Mouse (Mus musculus) limb, embryonic 14.5 days (tissue): ENCODE measurements around the gene Gga2. TPM values are rescaled to one million over a fixed set of nuclear protein-coding genes. Genes with fewer than 3 reads are reported as not detected.

Source experiments
- ATAC-seq: fragments of 200-750 bp; cut with Nextera tagmentation; 2 replicates; pipeline ENCODE4 v1.8.0; 2017; ENCODE audit warnings: low read depth, moderate number of reproducible peaks, moderate TSS enrichment; ENCODE audit not compliant: low FRiP score
- DNase-seq: peaks from one replicate; pipeline ENCODE4 v3.0.0-alpha.2; 2015; ENCODE audit warnings: low spot score
- H3K27ac ChIP-seq: fragments of 300-500 bp; sonication (generic); replicated peaks from 2 replicates; pipeline ENCODE4 v1.5.1; 2014; ENCODE audit warnings: low read depth, mild to moderate bottlenecking, low read length, moderate library complexity, mixed read lengths
- H3K27me3 ChIP-seq: fragments of 300-500 bp; sonication (generic); 2 replicates; pipeline ENCODE4 v1.6.1; 2014; ENCODE audit warnings: low read length, mixed read lengths; ENCODE audit not compliant: control insufficient read depth, insufficient read depth
- H3K36me3 ChIP-seq: fragments of 300-500 bp; sonication (generic); 2 replicates; pipeline ENCODE4 v1.6.1; 2014; ENCODE audit warnings: mild to moderate bottlenecking, low read length, moderate library complexity, mixed read lengths; ENCODE audit not compliant: control insufficient read depth, insufficient read depth
- H3K4me1 ChIP-seq: fragments of 300-500 bp; sonication (generic); 2 replicates; pipeline ENCODE4 v1.6.1; 2014; ENCODE audit warnings: antibody characterized with exemption, low read length, mixed read lengths; ENCODE audit not compliant: control insufficient read depth, insufficient read depth
- H3K4me2 ChIP-seq: fragments of 300-500 bp; sonication (generic); replicated peaks from 2 replicates; pipeline ENCODE4 v1.6.1; 2014; ENCODE audit warnings: low read depth, mild to moderate bottlenecking, low read length, moderate library complexity; ENCODE audit not compliant: severe bottlenecking
- H3K4me3 ChIP-seq: fragments of 300-500 bp; sonication (generic); replicated peaks from 2 replicates; pipeline ENCODE4 v1.5.1; 2014; ENCODE audit warnings: low read length
- H3K9ac ChIP-seq: fragments of 300-500 bp; sonication (generic); 2 replicates; pipeline ENCODE4 v1.6.1; 2014; ENCODE audit warnings: mild to moderate bottlenecking, low read depth, low read length, moderate library complexity; ENCODE audit not compliant: severe bottlenecking
- H3K9me3 ChIP-seq: fragments of 300-500 bp; sonication (generic); 2 replicates; pipeline ENCODE4 v1.6.1; 2016; ENCODE audit warnings: low read length; ENCODE audit not compliant: control insufficient read depth
- POLR2A ChIP-seq: fragments of 200-500 bp; IDR thresholded peaks from 2 replicates; pipeline ENCODE4 v1.8.0; 2012; ENCODE audit warnings: inconsistent platforms, mild to moderate bottlenecking, moderate library complexity, borderline replicate concordance; ENCODE audit not compliant: insufficient read depth, insufficient read length; ENCODE audit errors: extremely low read depth
- WGBS: fragments of 180-500 bp; shearing (Covaris S2); extraction: QIAGEN DNeasy Blood & Tissue Kit; methylation state at CpG from one replicate; pipeline ENCODE4 v1.1.7; 2014; 5-methylcytosine and 5-hydroxymethylcytosine counted together
- polyA plus RNA-seq, 2 experiments: library from polyadenylated mRNA; depleted of rRNA in 1 of 2; stranded (reverse) in 1 of 2; unstranded in 1 of 2; fragments of >200 nt; fragmentation: Nextera tagmentation in 1 of 2; extraction: Ambion mirVana in 1 of 2; gene quantifications; 2 replicates each; pipeline versions ENCODE4 v1.2.1 to v1.2.3; 2012 to 2014

Gene Gga2
- polyA plus RNA-seq, 2 experiments, result 85.2 to 122 TPM

DNA sequence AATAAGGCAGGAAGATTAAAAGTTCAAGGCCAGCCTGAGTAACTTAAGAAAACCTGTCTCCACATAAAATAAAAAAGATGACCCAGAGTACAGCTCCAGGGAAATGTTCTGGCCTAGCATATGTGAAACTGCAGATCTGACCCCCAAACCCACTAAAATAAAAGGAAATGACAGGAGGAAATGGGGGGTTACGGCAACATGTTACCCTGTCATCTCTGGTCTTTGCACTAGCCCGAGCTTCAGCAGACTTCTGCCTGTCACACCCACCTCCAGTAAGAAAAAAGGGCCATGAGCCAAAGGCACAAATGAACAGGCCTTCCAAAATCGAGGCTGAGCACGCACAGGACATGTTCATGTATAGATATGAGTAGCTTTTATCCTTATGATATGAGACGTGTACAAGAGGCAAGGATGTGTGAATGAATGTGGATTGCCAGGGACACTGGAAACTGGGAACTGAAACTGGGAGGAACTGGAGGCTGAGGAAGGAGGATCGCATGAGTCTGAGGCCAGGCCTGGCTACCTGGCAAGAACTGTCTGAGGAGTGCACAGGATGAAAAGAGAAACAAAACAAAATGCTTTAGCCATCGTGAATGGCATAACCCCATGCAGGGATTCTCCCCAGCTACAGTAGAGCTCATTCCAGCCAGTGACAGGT, 59.0 kb downstream of the Gga2 start:
- no peak for TF ChIP-seq POLR2A
- Histone ChIP-seq H3K9me3 (no peaks in the 10 kb centered on the region), H3K4me2 (no peak overlapping the region), H3K36me3 (peaks cover 16% of the 10 kb centered on the region), H3K27ac (no peak overlapping the region), H3K9ac (no peak overlapping the region), H3K27me3 (no peaks in the 10 kb centered on the region), H3K4me1 (no peaks in the 10 kb centered on the region), H3K4me3 (no peak overlapping the region)
- 83% methylated on average over 7 of the region's 7 CpGs for WGBS
- ATAC-seq (no peak), DNase-seq (no peak)

DNA sequence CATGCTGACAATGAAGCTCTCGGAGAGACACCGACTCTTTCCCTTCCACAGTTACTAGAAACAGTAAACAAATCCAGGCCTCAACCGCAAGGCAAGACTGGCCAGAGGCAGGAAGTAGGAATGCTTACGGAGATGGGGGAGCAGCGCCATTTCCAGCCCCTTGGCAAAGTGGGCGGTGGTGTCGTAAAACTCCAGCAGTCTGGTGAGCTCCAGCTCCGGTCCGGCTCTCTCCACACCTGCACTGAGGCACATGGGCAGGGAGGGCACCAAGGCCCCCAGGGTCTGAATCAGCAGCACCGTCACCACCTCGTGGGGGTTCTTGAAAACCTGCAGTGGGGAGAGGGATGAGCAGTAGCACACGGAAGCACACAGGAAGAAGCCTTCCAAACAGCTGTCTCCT, 65.2 kb downstream of the Gga2 start:
- H3K9me3 ChIP-seq, result no peaks in the 10 kb centered on the region
- H3K27ac ChIP-seq, result no peak overlapping the region
- no peak overlapping the region for H3K4me2 ChIP-seq
- H3K36me3 ChIP-seq, result peaks cover 16% of the 10 kb centered on the region
- H3K4me3 ChIP-seq, result no peak overlapping the region
- no peak overlapping the region; the same call in 1 of the 2 replicates for H3K9ac ChIP-seq
- peaks cover 6% of the 10 kb centered on the region for H3K4me1 ChIP-seq
- no peaks in the 10 kb centered on the region for H3K27me3 ChIP-seq
- 17% methylated on average over 12 of the region's 12 CpGs for WGBS
- no peak for TF ChIP-seq POLR2A
- DNase-seq (no peak), ATAC-seq (peak; percentile 51)

DNA sequence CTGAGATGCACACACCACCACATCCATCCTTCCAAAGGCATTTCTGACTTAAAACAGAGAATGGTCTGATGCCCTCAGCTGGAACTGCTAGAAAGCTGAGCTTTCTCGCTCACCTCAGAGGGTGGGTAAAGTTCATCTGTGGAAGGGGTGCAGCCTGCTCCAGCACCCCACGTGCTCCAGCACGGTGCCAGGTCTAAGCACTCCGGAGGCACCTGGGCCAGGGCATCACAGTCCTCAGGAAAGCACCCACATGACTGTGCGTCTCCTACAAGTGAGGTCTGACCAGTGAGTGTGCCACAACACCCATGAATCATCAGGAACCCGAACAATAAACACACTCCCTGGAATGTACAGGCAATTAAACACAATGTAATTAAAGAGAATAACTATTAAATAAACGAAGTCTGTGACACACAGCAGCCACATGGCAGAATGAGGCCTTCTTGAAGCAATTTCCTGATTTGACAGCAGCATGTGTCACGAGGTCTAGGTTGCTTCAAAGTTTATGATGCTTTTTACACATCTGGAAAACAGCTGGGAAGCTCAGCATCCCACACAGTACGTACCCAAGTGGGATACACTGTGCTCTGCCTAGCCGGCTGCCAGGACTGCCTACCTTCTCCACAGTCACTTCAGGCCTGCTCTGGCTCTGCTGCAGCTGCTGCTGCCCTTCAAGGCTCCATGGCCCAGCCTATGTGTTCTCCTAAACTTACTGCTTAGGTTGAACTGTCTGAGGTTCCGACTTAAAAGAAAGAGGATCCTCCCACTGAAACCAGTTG, 65.9 kb downstream of the Gga2 start:
- no peak for TF ChIP-seq POLR2A
- H3K9ac ChIP-seq, result no peak overlapping the region; the same call in 1 of the 2 replicates
- peaks cover 6% of the 10 kb centered on the region for H3K4me1 ChIP-seq
- no peak overlapping the region for H3K4me2 ChIP-seq
- no peaks in the 10 kb centered on the region for H3K9me3 ChIP-seq
- H3K27me3 ChIP-seq, result no peaks in the 10 kb centered on the region
- WGBS, result 31% methylated on average over 11 of the region's 11 CpGs
- no peak overlapping the region for H3K27ac ChIP-seq
- DNase-seq, result peak; percentile 47
- ATAC-seq, result peak; percentile 70
- H3K4me3 ChIP-seq, result no peak overlapping the region
- H3K36me3 ChIP-seq, result peaks cover 17% of the 10 kb centered on the region

DNA sequence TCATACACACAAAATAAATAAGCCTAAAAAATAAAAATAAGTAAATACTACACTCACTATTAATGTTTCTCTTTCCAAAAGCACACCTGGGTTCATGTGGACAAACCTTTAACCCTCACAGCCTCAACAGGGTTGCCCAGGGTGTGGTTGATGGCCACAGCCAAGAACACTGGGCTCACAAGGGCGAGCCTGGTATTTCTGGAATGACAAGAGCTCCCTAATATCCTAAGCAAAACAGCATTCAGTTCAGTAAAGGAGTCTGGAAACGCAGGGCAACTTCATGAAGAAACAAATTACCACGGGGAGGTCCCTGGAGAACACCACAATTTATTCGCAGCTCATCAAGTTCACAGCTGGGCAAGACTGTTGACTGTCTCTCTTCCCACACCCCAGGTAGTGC, 73.5 kb downstream of the Gga2 start:
- no peak for ATAC-seq
- peaks cover 25% of the 10 kb centered on the region for H3K36me3 ChIP-seq
- WGBS, result 70% methylated on average over 4 of the region's 4 CpGs

DNA sequence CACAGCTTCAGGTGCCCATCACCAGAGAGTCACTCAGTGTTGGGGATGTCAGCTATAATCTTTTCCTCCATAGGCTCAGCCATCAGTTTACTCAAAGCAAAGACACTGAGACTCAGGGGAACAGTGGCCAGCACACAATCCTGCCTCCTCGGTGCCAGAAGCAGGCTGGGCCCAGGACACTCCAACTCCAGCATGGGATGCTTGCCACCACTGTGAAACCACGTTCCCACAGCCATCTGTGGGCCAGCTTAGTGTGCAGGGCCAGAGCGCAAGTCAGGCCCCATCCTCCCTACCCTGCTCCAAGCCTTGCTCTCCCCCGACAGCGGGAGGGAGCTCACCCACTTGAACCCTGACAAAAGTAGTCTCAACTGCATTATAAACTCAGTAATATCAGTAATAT, 74.8 kb downstream of the Gga2 start:
- no peak for TF ChIP-seq POLR2A
- no peak overlapping the region for H3K4me2 ChIP-seq
- no peak overlapping the region for H3K9ac ChIP-seq
- no peaks in the 10 kb centered on the region for H3K9me3 ChIP-seq
- peaks cover 27% of the 10 kb centered on the region for H3K36me3 ChIP-seq
- no peaks in the 10 kb centered on the region for H3K4me1 ChIP-seq
- no peak overlapping the region for H3K27ac ChIP-seq
- no peak overlapping the region for H3K4me3 ChIP-seq
- DNase-seq (no peak), ATAC-seq (no peak)
- no peaks in the 10 kb centered on the region for H3K27me3 ChIP-seq
- 82% methylated on average over 5 of the region's 5 CpGs for WGBS

More for the DNA sequence above, 73.5 kb downstream of the Gga2 start:
- Histone ChIP-seq H3K27ac (no peak overlapping the region), H3K9ac (no peak overlapping the region), H3K4me1 (no peaks in the 10 kb centered on the region), H3K9me3 (no peaks in the 10 kb centered on the region), H3K4me2 (no peak overlapping the region), H3K27me3 (no peaks in the 10 kb centered on the region), H3K4me3 (no peak overlapping the region)
- TF ChIP-seq POLR2A, result no peak
- no peak for DNase-seq
